Mouse (Mus musculus) neural tube, embryonic 13.5 days (tissue): ENCODE results near the gene Cd79a. TPM values are rescaled to one million over a fixed set of nuclear protein-coding genes. Genes with fewer than 3 reads are reported as not detected.

Experiments used
- ATAC-seq: fragments of 200-750 bp; cut with Nextera tagmentation; 2 replicates; pipeline ENCODE4 v1.8.0; 2017; ENCODE audit warnings: low read depth, mild to moderate bottlenecking, moderate TSS enrichment, moderate library complexity
- H3K27ac ChIP-seq: fragments of 300-500 bp; sonication (generic); replicated peaks from 2 replicates; pipeline ENCODE4 v1.5.1; 2015; ENCODE audit warnings: moderate library complexity, mild to moderate bottlenecking, inconsistent platforms
- H3K27me3 ChIP-seq: fragments of 300-500 bp; sonication (generic); 2 replicates; pipeline ENCODE4 v1.6.1; 2015; ENCODE audit warnings: mild to moderate bottlenecking, inconsistent platforms
- H3K36me3 ChIP-seq: fragments of 300-500 bp; sonication (generic); 2 replicates; pipeline ENCODE4 v1.6.1; 2015; ENCODE audit warnings: mild to moderate bottlenecking, inconsistent platforms
- H3K4me1 ChIP-seq: fragments of 300-500 bp; sonication (generic); replicated peaks from 2 replicates; pipeline ENCODE4 v1.6.1; 2015; ENCODE audit warnings: inconsistent platforms
- H3K4me2 ChIP-seq: fragments of 300-500 bp; sonication (generic); 2 replicates; pipeline ENCODE4 v1.6.1; 2015; ENCODE audit warnings: inconsistent platforms, mild to moderate bottlenecking, moderate library complexity
- H3K4me3 ChIP-seq: fragments of 300-500 bp; sonication (generic); 2 replicates; pipeline ENCODE4 v1.5.1; 2015; ENCODE audit warnings: mild to moderate bottlenecking, inconsistent platforms
- H3K9ac ChIP-seq: fragments of 300-500 bp; sonication (generic); 2 replicates; pipeline ENCODE4 v1.6.1; 2015; ENCODE audit warnings: moderate library complexity, mild to moderate bottlenecking, inconsistent platforms
- H3K9me3 ChIP-seq: fragments of 300-500 bp; sonication (generic); 2 replicates; pipeline ENCODE4 v1.6.1; 2016; ENCODE audit warnings: inconsistent platforms
- WGBS: fragments of 180-500 bp; shearing (Covaris S2); methylation state at CpG from one replicate; pipeline ENCODE4 v1.1.7; 2015; 5-methylcytosine and 5-hydroxymethylcytosine counted together
- polyA plus RNA-seq: library from polyadenylated mRNA; unstranded; fragments of >200 nt; fragmentation: Nextera tagmentation; extraction: Ambion mirVana; gene quantifications from 2 replicates; pipeline ENCODE4 v1.2.1, GENCODE M21; 2015

Gene Cd79a
- polyA plus RNA-seq, 1 experiment from 2014 or later, result 0.31 TPM

GRCm38 (mm10) chr7:24903444-24903825, 6.3 kb downstream of the Cd79a start:
- 44% methylated on average over 10 of the region's 10 CpGs for WGBS
- Histone ChIP-seq H3K27ac (0 out of 2 replicates have a peak overlapping the region, but pooled peaks have one; percentile 74), H3K9ac (peak overlapping the region; percentile 78)

DNA sequence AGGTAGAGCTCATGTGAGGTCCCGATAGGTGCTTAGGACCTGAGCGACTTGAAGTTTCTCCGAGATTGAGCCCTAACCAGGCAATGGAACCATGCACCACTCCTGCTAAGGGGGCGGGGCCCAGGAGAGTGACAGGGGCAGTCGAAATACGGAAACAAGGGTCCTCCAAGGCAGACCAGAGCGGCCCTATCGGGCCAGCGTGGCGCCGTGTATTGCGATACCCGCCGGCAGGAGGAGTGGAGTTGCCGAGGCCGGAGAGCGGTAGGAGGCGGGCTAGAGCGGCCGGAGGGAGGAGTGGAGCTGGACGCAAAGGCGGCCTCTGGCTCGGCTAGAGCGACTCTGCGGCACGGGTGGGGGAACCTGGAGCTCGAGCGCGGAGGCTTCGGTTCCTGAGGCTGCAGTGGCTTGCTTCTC, 6.9 kb downstream of the Cd79a start:
- Histone ChIP-seq H3K9me3 (no peaks in the 10 kb centered on the region), H3K9ac (peak overlapping the region; percentile 86), H3K27ac (peak overlapping the region; percentile 81), H3K4me2 (peak overlapping the region; percentile 75), H3K27me3 (no peaks in the 10 kb centered on the region), H3K4me1 (peaks cover 49% of the 10 kb centered on the region), H3K36me3 (peaks cover 9% of the 10 kb centered on the region), H3K4me3 (peak overlapping the region; percentile 66)
- ATAC-seq, result peak; percentile 98
- under 1% methylated on average over 30 of the region's 30 CpGs for WGBS

More at GRCm38 (mm10) chr7:24903444-24903825, 6.3 kb downstream of the Cd79a start:
- H3K36me3 ChIP-seq, result peaks cover 3% of the 10 kb centered on the region
- peaks cover 49% of the 10 kb centered on the region for H3K4me1 ChIP-seq
- peak overlapping the region; percentile 66 for H3K4me3 ChIP-seq
- no peaks in the 10 kb centered on the region for H3K27me3 ChIP-seq
- no peak for ATAC-seq
- H3K9me3 ChIP-seq, result no peaks in the 10 kb centered on the region
- H3K4me2 ChIP-seq, result peak overlapping the region; percentile 75

- peak; percentile 34 for ATAC-seq
- peaks cover 15% of the 10 kb centered on the region for H3K36me3 ChIP-seq
- peak overlapping the region; percentile 75 for H3K4me2 ChIP-seq
- H3K27me3 ChIP-seq, result no peaks in the 10 kb centered on the region
- H3K4me3 ChIP-seq, result peak overlapping the region; percentile 66
- H3K9ac ChIP-seq, result peak overlapping the region; percentile 86
- peaks cover 49% of the 10 kb centered on the region for H3K4me1 ChIP-seq
- 14% methylated on average over 3 of the region's 3 CpGs for WGBS
- peak overlapping the region; percentile 81; the same call in 1 of the 2 replicates for H3K27ac ChIP-seq
- no peaks in the 10 kb centered on the region for H3K9me3 ChIP-seq
Observed at GRCm38 (mm10) chr7:24904936-24905335, 7.8 kb downstream of the Cd79a start.

- no peak for ATAC-seq
- H3K4me1 ChIP-seq, result peaks cover 49% of the 10 kb centered on the region
- H3K4me3 ChIP-seq, result no peak overlapping the region
- H3K27ac ChIP-seq, result no peak overlapping the region; the same call in 1 of the 2 replicates
- peaks cover 23% of the 10 kb centered on the region for H3K36me3 ChIP-seq
- H3K9ac ChIP-seq, result peak overlapping the region; percentile 52; the same call in 1 of the 2 replicates
- 0 out of 2 replicates have a peak overlapping the region, but pooled peaks have one; percentile 4 for H3K4me2 ChIP-seq
- WGBS, result 37% methylated on average over 6 of the region's 6 CpGs
- H3K27me3 ChIP-seq, result no peaks in the 10 kb centered on the region
- H3K9me3 ChIP-seq, result no peaks in the 10 kb centered on the region
Observed at GRCm38 (mm10) chr7:24906551-24906950, 9.4 kb downstream of the Cd79a start.

DNA sequence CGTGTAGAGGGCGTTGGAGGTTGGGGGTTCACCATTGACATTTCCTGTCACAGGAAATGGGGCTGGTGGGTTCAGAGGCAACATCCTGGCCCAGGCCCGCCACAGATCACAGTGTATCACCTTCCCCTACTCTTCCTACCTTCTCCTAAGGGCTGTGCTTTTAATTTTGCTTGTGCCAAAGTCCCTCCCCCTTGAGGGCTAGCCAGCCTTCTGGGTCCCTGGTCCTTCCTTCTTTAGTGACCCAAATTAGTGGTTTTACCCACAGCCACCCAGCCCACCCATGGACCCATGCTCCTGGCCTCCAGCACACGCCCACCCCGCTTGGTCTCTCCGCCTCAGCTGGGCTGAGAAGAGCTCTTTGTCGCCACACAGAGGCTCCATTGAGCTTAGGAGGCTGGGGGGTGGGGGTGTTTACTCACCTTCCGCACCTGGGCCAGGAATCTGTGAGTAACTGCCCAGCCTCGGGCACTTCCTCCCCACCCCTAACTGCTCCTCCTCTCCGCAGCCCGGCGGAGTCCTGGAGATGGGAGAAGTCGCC, 10.1 kb downstream of the Cd79a start:
- Histone ChIP-seq H3K9me3 (no peaks in the 10 kb centered on the region), H3K27ac (no peak overlapping the region; the same call in 1 of the 2 replicates), H3K4me2 (no peak overlapping the region), H3K27me3 (no peaks in the 10 kb centered on the region), H3K9ac (peak overlapping the region; percentile 52; the same call in 1 of the 2 replicates), H3K36me3 (peaks cover 29% of the 10 kb centered on the region), H3K4me1 (peaks cover 44% of the 10 kb centered on the region), H3K4me3 (no peak overlapping the region)
- WGBS, result 31% methylated on average over 13 of the region's 13 CpGs
- ATAC-seq, result no peak

DNA sequence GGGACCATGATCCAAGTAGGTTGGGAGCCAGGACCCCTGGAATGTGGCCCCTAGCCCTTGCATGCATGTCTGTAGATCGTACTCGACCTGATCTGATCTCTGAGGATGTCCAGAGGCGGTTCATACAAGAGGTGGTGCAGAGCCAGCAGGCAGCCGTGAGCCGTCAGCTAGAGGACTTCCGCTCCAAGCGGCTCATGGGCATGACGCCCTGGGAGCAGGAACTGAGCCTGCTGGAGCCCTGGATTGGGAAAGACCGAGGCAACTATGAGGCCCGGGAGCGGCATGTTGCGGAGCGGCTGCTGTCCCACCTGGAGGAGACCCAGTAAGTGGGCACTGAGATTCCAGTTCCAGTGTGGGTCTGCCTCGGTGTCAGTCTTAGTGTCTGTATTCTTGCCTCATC, 15.3 kb downstream of the Cd79a start:
- WGBS, result 91% methylated on average over 14 of the region's 14 CpGs
- Histone ChIP-seq H3K4me2 (no peak overlapping the region), H3K27me3 (no peaks in the 10 kb centered on the region), H3K27ac (no peak overlapping the region), H3K4me1 (no peaks in the 10 kb centered on the region), H3K4me3 (no peak overlapping the region), H3K9ac (no peak overlapping the region), H3K9me3 (no peaks in the 10 kb centered on the region), H3K36me3 (peaks cover 52% of the 10 kb centered on the region)
- no peak for ATAC-seq

GRCm38 (mm10) chr7:24918763-24919323, 21.7 kb downstream of the Cd79a start:
- ATAC-seq, result no peak
- WGBS, result 93% methylated on average over 20 of the region's 20 CpGs
- Histone ChIP-seq H3K9me3 (no peaks in the 10 kb centered on the region), H3K4me2 (no peak overlapping the region), H3K27me3 (no peaks in the 10 kb centered on the region), H3K4me3 (no peak overlapping the region), H3K36me3 (peaks cover 74% of the 10 kb centered on the region), H3K27ac (no peak overlapping the region), H3K9ac (no peak overlapping the region), H3K4me1 (no peaks in the 10 kb centered on the region)

GRCm38 (mm10) chr7:24919728-24920127, 22.5 kb downstream of the Cd79a start:
- Histone ChIP-seq H3K27me3 (no peaks in the 10 kb centered on the region), H3K4me3 (no peak overlapping the region), H3K4me1 (no peaks in the 10 kb centered on the region), H3K9ac (no peak overlapping the region), H3K4me2 (no peak overlapping the region), H3K27ac (no peak overlapping the region), H3K9me3 (no peaks in the 10 kb centered on the region), H3K36me3 (peaks cover 82% of the 10 kb centered on the region)
- WGBS, result 89% methylated on average over 9 of the region's 9 CpGs
- ATAC-seq, result no peak

GRCm38 (mm10) chr7:24930475-24930874, 33.3 kb downstream of the Cd79a start:
- Histone ChIP-seq H3K4me2 (no peak overlapping the region), H3K4me3 (no peak overlapping the region)

DNA sequence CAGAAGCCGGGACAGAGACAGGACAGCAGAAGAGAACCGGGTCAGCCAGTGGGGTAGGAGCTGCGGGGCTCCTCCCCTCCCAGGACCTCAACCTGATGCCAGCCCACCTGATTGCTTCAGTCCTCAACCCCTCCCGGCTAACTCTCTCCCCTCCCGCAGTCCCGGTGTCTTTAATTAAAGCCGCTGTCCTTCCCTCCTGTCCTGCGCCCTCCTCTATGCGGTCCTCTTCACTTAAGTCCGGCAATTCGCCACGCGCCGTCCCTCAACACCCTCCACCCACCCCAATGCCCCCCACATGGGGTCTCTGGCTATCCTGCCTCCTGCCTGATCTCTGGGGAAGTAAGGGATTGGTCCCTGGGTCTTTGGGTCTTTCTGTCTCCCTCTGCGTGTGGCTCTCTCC, 34.5 kb downstream of the Cd79a start:
- WGBS, result under 1% methylated on average over 15 of the region's 15 CpGs
- Histone ChIP-seq H3K4me1 (peaks cover 33% of the 10 kb centered on the region), H3K9me3 (no peaks in the 10 kb centered on the region), H3K4me2 (no peak overlapping the region), H3K4me3 (no peak overlapping the region), H3K27me3 (peaks cover 89% of the 10 kb centered on the region), H3K9ac (no peak overlapping the region), H3K27ac (no peak overlapping the region), H3K36me3 (peaks cover 9% of the 10 kb centered on the region)
- ATAC-seq, result no peak

More at GRCm38 (mm10) chr7:24930475-24930874, 33.3 kb downstream of the Cd79a start:
- H3K4me1 ChIP-seq, result peaks cover 33% of the 10 kb centered on the region
- H3K9ac ChIP-seq, result no peak overlapping the region
- ATAC-seq, result no peak
- no peaks in the 10 kb centered on the region for H3K9me3 ChIP-seq
- peaks cover 77% of the 10 kb centered on the region for H3K27me3 ChIP-seq
- no peak overlapping the region for H3K27ac ChIP-seq
- WGBS, result 47% methylated on average over 6 of the region's 6 CpGs
- peaks cover 20% of the 10 kb centered on the region for H3K36me3 ChIP-seq

DNA sequence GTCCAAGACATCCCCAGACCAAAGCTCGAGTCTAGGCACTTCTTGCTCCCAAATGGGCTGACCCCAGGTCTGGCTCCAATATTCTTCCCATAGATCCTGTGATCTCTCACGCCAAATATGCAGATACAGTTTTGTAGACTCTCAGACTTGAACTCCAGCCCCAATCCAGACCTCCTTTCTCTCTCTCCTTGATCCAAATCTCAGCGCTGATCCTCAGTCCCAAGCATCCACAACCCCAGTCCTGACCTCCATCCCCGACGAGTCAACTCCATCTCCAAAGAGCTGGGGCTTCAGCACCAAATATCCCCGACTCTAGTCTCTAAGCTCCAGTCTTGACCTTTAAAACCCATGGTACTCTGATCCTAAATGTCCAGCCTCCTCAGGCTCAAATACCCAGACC, 46.5 kb downstream of the Cd79a start:
- WGBS, result 8% methylated on average over 6 of the region's 6 CpGs
- Histone ChIP-seq H3K36me3 (no peaks in the 10 kb centered on the region), H3K27me3 (peaks cover 100% of the 10 kb centered on the region), H3K4me1 (peaks cover 26% of the 10 kb centered on the region), H3K9ac (no peak overlapping the region), H3K9me3 (no peaks in the 10 kb centered on the region), H3K4me3 (no peak overlapping the region), H3K27ac (no peak overlapping the region), H3K4me2 (no peak overlapping the region)
- no peak for ATAC-seq

DNA sequence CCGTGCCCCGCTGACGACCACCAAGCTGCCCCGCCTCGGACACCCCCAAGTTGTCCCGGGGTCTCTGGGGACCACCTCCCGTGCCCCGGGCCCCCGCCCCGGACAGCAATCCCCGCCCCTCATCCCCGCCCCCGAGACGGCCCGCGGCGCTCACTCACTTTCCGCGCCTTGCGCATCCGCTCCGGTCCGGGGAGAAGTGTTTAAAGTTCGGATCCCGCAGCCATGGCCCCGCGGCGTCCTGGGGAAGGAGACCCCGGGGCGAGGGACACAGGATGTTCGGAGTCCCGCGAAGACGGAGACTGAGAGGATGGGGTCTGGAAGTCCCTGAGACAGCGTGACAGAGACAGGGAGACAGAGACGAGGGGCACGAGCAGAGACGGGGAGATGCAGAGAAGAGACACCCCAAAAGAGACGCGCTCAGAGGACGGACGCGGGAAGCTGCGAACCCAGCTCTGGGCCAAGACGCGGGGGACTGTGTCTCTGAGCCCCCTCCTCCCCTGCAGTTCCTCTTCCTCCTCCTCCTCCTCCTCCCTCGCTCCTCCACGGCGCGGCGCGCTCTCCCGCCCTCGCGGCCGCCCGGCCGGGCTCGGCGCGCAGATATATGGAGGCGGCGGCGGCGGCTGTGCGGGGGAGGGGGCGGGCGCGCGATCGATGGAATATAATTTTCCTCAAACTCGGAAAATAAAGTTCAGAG, 47.2 kb downstream of the Cd79a start, which contains the start of gene Gm4881:
Gene Gm4881 (minus strand): TSS at position 238 of the 694 bp plus-strand sequence.
- under 1% methylated on average over 60 of the region's 72 CpGs for WGBS
- no peak for ATAC-seq
- Histone ChIP-seq H3K9me3 (no peaks in the 10 kb centered on the region), H3K27ac (no peak within 1 kb of the TSS), H3K36me3 (no peaks in the 10 kb centered on the region), H3K27me3 (peaks cover 100% of the 10 kb centered on the region), H3K4me2 (peak within 1 kb of the TSS; percentile 61), H3K4me3 (peak within 1 kb of the TSS; percentile 35), H3K4me1 (peaks cover 34% of the 10 kb centered on the region), H3K9ac (peak within 1 kb of the TSS; percentile 60)
